Mouse (Mus musculus) ES-CJ7 (cell line): Measurements from ENCODE around the gene Unc5b.
A peak's percentile ranks its signal among the peaks of the same experiment; 100 is the strongest.

Experiments used
- DNase-seq: peaks from one replicate; pipeline ENCODE4 v3.0.0; 2011; ENCODE audit warnings: low read depth, low spot score

The Unc5b gene

DNA sequence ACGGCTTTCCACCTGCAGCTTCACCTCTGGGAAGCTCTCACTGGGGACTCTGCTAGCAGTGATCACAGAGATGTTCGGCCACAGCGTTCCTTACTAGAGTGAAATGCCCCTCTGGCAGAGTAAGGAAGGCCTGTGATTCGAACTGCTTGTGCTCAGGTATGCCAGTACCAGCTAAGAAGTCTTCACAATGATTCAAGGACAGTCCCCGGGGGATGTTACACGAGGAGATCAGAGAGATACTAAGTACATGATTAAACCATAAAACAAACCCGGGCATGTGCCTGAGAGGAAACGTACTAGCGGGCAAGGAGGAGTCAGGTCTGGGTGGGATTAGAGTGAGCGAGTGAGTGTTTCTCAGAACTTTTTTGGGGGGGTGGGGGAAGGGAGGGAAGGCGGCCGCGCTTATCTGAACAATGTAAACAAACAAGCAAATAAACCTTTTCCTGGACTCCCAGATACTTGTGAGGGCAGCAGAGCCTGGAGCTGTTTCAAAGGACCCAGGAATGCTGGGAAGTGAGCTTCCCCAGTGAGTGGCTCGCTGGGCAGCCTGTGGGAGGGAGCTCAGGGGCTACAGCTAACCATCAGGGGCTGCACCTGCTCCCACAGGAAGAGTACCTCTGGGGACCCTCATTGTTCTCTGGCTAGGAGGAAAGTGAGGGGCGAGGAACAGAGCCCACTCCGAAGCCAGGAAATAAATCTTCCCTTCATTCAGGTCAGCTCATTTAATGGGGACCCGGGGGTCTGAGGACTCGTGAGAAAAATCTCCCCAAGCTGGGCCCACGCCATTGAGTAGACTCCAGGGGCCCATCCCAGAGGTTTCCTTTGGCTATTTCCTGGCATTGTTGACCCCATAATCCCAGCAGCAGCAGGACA is 30.9 kb downstream of the Unc5b start:
- DNase-seq, result no peak

DNA sequence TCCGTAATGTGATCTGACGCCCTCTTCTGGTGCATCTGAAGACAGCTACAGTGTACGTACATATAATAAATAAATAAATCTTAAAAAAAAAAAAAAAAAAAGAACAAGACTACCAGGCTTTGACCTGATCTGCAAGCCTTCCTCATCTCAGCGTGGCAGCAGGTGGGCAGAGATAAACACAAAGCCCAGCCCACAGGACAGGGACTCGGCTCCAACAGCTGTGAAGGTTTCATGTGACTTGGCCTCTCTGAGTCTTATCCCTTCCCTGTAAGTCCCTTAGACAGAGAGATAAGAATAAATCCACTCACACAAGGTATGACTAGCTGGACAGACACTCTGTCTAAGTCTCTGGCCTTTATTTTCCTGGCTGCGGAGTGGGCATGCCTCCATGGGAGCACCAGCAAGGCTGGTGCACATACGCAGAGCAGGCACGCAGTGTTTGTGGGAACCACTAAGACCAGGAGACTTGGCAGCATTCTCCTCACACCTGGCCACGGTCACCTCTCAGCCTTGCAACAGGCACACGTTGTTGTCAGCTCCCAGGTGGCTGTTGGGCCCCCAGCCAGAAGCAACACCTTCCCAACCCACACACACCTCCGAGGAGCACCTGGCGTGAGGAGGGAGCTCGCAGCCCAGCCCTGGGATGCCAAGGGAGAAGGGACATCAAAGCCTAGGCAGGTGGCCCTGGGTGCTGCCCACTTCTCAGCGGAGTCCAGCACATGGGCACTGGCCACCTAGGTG is 33.5 kb downstream of the Unc5b start:
- DNase-seq, result no peak

DNA sequence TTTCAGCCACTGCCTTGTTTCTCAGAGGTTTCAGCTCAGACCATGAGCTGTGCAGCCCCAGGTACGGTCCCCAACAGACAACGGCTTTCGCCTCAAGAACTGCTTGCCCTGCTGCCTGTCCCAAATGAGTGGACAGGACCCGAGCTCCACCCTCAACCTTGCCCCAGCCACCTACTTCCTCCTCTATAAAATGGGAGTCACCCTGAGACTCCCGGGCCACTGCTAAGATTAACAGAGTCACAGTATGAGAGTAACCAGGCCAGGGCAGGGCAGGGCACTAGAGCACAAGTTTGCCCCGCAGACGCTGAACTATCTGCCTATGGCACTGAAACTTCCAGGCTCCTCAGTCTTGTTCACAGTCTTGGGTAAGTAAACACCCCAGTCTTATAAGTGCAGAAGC is 34.9 kb downstream of the Unc5b start:
- DNase-seq, result no peak

DNA sequence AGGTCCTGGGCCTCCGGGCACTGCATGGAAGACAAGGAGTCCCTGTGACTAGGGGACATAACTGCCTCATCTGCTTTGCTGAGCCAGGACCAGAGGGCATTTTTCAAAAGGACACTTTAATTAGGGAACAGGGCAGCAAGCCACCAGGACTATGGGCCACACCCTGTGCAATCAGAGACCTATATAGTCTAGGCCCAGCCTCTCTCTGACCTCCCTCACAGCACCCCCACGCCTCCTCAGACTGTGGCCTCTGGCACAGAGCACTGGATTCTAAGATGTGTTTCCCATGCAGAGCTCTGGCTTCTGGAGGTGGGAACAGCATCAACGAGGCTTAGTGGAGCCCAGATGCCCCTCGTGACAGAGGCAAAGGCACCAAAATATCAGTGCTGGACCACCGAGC is 35.4 kb downstream of the Unc5b start:
- DNase-seq, result no peak

DNA sequence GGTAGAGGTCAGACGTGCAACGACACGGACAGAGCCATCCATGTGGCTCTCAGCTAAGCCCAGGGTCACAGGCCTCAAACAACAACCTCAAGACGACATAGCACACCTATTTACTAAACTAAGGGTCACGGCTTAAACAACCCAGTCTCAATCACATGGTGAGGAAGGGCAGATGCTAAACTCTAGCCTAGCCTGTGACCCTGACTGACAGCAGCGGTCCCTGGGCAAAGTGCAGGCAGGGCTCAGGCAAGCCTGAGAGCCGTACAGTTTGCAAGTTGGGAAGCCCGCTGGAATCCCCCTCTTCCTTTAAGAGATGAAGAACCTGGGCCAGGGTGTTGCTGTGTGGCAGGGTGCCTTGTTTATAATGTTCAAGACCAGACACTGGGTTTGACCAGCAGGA is 36.6 kb downstream of the Unc5b start:
- DNase-seq, result no peak

DNA sequence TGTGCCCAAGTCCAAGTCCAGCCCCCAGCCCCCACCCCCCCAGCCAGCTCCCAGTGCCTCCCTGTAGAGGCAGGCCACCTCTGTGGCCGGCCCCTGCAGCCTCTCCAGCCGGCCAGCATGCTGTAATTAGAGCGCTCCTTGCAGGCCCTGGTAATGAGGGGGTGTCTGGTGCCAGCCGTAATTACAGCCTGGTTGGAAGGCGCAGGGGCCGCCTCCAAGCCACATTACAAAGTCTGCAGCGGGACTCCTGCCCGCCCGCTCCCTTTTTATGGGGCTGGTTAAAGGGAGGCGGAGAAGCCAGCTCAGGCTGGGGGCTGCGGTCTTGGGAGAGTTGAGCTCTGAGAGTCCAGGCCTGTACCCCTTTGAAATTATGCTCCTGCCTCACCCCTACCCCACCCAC is 37.0 kb downstream of the Unc5b start:
- DNase-seq, result no peak

DNA sequence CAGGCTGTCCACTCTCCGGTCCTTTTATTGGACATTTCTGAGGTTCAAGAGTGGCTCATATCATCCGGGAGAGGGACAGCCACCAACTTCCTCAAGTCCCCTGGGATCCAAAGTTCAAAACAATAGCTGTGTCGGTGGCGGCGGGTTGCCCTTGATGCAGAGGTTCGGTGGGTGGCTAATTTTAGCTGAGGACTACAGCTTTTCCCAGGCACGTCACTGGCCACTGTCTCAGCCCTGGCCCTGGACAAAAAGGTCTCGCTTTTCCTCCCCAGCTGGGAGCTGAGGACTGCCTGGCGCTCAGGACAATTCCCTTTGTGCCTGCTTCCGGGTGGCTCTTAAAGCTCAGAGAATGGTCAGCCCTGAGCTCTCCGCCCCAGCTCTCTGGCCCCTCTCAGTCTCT is 38.5 kb downstream of the Unc5b start:
- DNase-seq, result no peak

DNA sequence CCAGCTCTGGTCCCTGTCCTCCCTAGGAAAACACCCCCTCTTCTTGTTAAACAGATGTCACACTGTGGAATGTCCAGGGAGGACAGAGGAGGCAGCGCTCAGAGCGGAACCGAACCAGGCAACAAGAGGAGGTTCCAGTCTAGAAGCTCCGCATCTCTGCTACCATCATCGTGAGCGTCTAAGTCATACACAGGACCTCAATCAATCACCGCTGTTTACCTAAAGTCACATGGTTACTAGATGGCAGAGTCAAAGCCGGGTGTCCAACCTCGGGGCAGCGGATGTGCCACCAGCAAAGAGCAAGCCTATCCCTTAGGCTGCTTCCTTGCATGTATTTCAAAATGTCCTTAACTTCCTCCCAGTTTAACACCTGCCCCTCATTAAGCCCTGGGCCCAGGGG is 39.0 kb downstream of the Unc5b start:
- DNase-seq, result no peak

DNA sequence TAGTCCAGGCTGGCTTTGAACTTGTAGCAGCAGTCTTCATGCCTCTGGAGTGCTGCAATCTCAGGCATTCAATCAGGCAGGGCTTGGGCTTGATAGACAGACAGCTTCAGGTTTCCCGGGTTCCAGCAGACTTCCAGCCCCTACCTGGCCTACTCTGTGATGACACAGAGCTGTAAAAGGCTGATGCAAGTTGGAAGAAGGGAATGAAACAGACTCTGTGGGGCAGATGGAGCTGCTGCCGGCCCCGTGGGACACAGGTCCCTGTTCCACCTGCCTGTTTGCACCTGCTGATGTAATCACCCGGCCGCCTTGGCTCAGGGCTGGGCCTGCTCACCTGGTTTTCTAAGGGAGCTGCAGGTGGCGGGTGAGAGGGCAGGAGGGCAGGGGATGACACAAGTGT is 40.5 kb downstream of the Unc5b start:
- no peak for DNase-seq

DNA sequence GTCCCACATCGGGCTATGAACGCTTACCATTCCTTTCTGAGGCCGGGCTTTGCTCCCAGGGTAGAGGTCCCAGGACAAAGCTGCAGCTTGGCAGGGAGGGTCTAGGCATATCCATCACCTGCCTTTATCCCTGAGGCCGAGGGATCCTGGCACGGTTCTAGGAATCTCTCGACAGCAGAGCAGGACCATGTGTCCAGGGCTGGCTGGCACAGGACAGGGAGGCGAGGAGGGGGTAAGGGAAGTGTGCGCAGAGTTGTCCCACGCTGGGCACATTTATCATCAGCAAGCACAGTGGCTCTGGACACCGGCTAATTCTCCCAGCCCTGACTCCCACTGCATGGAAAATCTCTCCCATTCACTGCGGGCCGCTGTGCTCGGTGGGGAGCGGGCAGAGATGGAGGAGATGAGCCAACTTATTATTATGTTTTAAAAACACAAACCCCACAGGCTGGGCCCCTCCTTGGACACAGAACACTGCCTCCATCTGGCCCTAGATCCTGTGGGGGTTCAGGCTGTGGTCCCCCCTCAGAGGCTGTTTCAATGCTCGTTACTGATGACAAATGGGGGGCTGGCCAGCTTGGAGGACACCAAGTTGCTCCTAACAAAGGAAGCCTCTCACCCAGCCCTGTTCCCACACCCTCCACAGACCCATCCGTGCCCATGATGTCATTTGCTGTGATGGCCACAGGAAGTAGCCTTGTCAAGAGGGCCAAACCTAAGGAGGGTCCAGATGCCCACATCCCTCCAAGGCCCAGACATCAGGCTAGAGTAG is 43.9 kb downstream of the Unc5b start:
- no peak for DNase-seq

DNA sequence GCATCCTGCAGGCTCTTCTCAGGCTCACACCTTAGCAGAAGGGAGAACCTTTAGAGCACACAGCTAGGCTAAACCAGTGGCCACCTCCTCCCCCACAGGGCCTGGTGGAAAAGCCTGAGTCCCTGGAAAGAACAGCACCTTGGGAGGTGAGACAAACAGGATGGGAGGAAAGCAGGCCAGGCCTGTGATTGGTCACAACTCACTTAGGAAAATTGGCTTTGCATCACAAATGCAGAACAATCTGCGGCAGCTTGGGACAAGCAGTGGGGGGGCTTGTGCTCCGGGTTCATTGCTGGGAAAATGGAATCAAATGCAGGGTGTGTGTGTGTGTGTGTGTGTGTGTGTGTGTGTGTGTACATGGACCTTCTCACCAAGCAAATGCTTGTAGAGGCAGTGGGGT is 47.8 kb downstream of the Unc5b start:
- peak; percentile 89 for DNase-seq

DNA sequence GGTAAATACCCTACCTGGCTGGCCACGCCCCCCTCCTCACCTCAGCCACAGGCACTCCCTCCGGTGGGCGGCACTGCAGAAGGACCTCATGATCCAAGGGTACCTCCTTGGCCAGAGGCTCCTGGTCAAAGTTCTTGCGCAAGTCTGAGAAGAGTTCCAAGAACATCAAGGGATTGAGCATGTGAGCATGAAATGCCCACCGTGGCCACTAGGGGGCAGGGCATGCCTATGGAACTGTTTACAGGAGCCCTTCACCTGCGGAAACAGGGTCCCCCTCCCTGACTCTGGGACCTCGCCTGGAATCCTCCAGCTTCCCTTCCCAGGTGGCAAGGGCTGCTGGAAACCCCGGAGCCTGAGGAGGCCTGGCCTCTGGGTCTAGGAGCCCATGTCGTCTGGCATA is 51.8 kb downstream of the Unc5b start:
- DNase-seq, result peak; percentile 88

DNA sequence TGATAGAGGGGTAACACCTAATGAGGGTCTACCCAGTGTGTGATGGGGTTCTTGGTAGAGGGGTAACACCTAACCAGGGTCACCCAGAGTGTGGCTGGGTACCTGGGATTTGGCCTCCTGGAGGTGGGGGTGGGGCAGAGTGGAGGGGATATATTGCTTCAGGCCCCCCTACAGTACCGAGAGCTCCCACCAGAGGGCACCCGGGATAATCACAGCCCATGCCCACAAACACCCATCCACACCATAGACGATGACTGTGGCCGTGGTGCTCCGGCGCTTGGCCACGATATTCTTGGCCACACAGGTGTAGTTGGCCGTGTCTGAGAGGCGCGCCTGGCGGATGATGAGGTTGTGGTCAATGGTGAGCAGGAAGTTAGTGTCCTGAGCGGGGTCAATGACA is 52.8 kb downstream of the Unc5b start:
- DNase-seq, result peak; percentile 67

DNA sequence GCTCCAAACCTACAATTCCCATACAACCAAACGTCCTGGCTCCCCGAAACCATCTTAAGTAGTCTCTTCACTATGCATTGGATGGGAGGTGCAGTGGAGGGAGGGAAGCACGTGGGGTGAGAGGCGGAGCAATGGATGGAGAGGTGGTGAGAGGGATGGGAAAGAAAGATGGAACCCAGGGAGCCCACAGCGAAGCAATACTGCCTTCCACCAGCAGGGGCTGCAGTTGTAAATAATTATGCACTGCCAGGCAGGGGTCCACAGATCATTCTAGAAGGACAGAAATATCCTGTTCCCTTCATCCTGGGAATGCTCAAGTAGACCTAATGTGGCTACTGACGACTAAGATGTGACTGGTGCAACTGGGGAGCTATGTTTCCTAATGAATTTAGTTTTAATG is 55.9 kb downstream of the Unc5b start:
- DNase-seq, result peak; percentile 81

DNA sequence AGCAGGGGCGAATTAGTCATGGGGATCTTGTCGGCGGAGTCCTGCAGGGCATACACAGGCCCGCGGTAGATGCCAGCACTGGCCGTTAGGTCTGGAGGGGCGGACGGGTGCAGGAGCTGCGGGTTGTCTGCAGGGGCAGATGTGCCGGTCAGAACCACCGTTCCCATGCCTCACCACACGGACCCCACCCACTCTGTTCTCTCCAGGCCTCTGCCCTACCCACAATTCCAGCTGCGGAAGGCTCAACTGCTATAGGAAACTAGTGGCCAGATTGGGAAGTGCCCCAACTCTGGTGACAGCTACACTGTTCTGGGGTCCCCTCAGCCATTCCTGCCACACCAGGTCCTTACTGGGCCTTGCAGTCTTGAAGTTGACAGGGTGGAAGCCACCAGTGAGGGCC is 56.8 kb downstream of the Unc5b start:
- DNase-seq, result peak; percentile 76

DNA sequence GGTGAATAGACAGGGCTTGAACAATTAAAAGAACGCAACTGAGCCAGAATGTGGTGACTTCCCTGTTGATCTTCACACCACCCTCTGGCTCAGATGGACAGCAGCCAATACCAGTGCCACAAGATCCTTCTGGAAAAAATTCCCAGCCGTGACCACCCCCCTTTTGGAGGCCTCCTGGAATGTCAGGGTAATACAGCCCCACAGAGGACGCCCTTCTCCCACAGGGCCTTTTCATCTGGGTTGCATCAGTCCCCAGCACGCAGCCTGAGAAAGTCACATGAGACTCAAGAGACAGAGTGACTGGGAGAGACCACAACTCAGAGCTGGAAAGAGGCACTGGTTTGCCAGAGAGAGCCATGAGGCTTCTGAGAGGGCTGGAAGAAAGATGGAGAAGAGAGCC is 60.5 kb downstream of the Unc5b start:
- DNase-seq, result no peak

DNA sequence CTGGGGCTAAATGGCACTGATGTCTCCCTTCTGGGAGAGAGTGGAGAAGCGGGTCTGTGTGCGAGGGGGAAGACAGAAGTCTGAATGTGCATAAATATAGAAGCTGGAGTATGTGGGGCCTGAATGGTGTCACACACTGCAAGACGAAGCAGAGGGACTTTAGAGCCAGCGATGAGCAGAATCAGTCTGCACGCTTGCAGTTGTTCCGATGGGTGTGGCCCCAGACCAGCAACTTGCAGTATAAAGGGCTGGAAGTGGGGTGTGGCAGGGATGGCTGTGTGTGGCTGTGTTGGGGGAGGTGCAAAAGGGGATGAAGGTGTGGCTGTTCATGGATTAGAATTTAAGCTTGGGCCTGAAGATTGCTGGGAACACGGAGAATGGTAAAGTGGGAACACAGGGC is 62.8 kb downstream of the Unc5b start:
- DNase-seq, result peak; percentile 88

DNA sequence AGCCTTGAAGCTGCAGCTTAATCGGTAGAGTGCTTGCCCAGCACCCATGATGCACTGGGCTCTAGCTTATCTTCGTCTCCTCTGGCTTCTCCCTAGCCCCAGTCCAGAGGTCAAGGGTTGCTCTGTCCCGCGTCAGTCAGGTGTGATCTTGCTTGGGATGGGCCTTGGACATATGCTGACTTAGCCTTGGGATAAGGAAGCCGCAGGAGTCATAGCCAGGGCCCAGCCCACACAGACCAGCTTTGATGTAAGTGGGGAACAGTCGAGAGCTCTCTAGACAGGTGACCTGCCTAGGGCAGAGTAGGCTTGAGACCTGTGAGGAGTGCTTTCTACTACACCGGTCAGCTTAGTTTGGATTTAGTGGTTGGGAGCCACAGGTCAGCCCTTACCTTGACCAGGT is 64.0 kb downstream of the Unc5b start:
- DNase-seq, result no peak

DNA sequence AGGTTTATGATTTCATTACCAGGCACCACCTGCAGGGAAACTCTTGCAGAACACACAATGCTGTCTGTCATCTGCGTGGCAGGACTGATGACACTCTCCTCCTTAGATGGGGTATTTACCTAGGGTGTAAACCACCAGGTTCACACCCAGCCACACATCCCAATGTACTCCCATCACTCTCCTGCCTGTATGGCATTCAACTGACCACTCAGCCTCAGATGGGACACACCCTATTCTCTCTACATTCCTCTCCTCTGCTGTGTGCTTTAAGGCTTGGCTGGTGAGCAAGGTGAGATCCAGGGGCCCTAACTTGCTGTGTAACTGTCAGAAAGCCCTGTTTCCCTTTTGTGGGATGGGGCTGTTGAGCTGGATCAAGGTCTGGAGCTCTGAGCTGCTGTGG is 69.3 kb downstream of the Unc5b start:
- DNase-seq, result peak; percentile 43

DNA sequence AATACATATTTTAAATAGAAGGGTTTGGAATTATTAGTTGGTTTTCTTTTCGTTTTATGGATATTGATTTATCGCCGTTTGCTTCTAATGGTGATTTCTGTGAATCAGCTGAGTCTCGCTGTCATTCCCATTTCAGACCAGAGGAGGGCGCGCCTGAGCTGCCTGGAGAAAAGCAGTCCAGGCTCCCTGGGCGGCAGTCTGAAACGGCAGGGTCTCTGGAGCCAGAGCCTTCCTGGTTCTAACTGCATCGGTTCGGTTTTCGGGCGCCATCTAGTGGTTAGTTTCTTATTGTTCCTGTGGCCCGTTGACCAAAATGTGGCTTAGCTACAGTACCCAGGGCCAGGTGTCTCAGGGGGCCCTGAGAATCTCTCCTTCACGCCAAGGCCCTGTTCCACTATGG is 71.0 kb downstream of the Unc5b start:
- peak; percentile 95 for DNase-seq

DNA sequence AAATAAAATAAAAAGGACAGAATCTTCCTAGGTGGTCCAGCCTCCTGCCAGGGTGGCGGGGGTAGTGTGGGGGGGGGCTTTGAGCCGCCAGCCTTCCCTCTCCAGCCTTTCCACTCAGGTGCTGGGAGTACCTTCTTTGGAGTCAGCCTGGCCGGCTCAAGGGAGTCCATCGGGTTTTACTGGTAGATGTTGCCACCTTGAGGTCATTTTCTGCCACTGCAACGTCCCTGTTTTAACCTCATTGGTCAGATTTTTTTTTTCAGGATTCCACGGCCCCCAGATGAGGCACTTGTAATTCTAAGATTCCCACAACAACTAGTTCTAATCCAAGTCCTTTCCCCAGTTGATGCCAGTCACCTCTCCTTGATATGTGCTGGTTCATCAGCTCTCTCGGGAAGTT is 74.4 kb downstream of the Unc5b start:
- peak; percentile 79 for DNase-seq

DNA sequence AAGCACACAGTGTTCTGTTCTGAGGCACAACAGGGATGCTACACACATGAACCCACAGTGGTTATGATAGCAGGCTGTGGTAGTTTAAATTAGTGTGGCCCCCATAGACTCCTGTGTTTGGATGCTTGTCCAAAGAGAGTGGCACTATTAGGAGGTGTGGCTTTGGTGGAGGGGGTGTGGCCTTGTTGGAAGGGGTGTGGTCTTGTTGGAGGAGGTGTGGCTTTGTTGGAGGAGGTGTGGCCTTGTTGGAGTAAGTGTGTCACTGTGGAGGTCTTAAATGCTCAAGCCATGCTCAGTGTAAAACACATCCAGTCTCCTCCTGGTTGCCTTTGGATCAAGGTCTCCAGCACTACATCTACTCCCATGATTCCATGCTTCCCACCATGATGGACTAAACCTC is 75.2 kb downstream of the Unc5b start:
- DNase-seq, result peak; percentile 33
